Mouse (Mus musculus): ENCODE measurements around the gene Epha3.

- TF ChIP-seq EP300 (IDR thresholded peaks at IDR 0.05) (no peak), CTCF (IDR thresholded peaks at IDR 0.05) (no peak)
These were observed 242.1 kb downstream of the Epha3 start for GRCm38 (mm10) chr16:63621845-63622244.
